Mouse (Mus musculus): Measurements from ENCODE around the gene Polr2m.
"Not testable (repeated sequence)": the region's sequence is repeated elsewhere in the genome, so short reads cannot be mapped to it uniquely, and the experiment has no call there.

Polr2m gene

DNA sequence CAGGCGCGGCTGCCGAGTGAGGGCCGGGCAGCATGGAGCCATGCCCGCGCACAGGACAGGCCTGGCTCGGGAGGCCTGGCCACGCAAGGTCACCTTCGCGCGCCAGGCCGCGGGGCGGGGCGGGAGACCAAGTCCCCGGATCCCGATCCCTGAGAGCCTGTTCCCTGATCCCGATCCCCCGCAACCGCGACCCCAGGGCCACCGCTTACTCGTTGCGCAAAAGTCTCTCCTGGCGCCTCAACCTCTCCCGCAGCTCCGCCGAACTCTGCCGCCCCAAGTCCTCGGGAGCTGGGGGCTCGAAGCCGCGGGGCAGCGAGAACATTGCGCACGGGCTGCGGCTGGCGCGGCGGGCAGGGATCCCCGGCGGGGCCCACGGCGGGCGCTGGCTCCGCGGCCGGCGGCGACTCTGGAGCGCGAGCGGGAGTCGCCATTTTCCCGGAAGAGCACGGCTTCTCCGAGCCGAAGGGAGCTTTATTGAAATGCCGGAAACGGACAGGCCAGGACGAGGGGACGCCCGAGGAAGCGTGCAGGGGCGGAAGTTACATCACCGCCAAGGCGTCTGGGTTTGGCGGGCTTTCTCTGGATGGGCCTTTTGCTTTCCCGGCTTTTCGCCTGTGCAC is at the start of gene Polr2m:
Gene Polr2m (minus strand): TSS at position 461 of the 620 bp plus-strand sequence.
- peak; percentile 92 for DNase-seq (ENCODE audit: extremely low read depth, insufficient read length, low spot score)

DNA sequence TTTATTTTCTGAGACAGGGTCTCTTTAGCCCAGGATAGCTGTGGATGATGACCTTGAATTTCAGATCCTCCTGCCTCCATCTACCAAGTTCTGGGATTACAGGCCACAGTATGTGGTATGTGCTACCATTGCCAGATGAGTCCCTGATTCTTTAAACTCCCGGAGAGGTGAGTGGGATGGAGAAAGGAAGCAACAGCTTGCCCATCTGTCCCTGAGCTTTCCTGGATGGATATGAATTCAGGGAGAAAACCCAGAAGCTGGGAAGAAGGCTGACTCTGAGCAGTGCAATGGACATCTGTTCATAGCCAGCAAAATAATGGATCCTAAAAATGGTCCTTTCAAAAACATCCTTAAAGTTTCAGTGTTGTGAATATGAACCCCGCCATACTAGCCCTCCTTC is 49.3 kb upstream of the Polr2m start:
- no peak for DNase-seq (ENCODE audit: extremely low read depth, insufficient read length, low spot score)

GRCm38 (mm10) chr9:71529960-71530359 is 44.2 kb upstream of the Polr2m start:
- DNase-seq (ENCODE audit: extremely low read depth, insufficient read length, low spot score): no peak

DNA sequence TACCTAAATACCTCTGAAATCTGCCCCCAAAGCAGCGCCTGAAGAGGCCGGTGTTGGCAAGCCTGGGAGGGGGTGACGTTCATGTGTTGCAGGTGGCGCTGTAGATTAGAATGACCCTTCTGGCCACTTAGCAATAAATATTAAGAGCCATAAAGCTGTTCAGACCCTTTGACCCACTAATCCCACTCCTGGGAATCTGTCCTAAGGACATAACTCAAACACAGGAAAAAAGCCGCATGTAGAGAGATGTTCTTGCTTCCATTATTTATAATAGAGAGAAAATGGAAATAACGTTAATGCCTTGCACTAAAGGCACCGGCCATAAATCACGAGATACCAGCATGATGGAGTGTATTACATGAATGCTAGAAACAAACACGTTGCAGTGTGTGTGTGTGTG is 41.7 kb upstream of the Polr2m start:
- DNase-seq (ENCODE audit: extremely low read depth, insufficient read length, low spot score): no peak

DNA sequence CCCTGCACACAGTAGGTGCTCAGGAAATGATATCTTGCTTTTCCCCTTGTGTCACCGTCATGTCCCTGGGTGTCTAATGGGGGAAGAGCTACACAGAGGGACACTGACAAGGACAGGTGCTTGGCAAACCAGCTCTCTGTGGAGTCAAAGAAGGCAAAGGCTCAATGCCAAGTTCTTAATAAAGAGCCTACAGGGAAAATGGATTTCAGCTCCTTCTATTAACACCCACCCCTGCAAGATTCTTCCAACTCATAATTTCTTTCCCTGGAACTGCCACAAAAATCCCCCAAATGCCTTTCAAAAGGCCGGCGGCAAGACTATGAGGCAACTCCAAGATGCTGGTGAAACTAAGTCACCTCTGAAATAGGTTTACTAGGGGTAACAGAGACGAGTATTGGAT is 38.2 kb upstream of the Polr2m start:
- no peak for DNase-seq (ENCODE audit: extremely low read depth, insufficient read length, low spot score)

DNA sequence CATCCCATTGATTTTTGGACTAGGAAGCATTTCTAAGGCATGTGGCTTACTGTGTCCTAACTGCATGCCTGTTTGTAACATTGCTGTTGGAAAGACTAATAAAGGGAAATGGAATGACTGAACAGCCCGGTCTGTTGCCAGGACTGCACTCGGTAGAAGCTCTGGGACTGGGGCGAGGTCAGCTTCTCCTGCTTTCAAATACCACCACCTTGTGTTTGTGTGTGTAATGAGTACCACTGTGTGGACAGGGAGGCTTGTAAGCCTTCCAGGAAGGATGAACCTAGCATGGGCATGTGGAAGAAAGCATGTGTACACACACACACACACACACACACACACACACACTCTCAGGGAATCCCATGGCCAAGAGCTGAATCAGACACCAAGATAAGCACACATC is 34.1 kb upstream of the Polr2m start:
- no peak for DNase-seq (ENCODE audit: extremely low read depth, insufficient read length, low spot score)

DNA sequence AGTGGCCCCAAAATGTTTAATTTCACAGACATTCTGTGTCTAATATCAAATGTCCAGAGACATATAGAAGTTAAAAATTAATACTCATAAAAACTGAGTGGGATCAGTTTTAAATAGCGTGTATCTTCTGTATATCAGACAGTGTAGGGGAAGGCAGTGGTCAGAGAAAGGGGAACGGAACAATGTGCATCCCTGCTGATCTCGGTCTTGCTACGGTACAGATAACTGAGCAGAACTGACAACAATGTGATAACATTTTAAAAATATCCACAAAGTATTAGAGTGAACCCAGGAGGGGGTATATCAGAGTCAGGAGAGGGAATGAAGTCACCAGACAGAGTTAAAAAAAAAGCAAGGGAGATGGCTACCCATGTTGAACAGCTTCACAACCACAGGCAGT is 31.8 kb upstream of the Polr2m start:
- no peak for DNase-seq (ENCODE audit: extremely low read depth, insufficient read length, low spot score)

GRCm38 (mm10) chr9:71515862-71516261 is 30.1 kb upstream of the Polr2m start:
- no peak for DNase-seq (ENCODE audit: extremely low read depth, insufficient read length, low spot score)

DNA sequence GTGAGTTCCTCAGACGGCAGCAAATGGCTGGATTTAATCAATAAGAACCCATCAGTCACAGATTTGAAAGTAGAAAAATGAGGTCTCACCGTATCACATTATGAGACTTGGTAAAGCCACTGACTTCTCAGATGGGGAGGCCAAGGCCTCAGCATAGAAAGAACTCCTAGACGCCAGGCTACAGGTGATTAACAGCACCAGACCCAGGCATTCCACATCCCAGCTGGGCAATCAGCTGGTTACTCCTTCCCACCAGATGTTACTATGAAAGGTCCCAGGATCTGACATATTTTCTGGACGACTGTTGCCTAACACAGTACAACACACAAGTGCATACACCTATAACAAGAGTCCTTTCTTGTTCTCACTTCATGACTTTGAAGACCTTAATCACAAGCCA is 27.8 kb upstream of the Polr2m start:
- no peak for DNase-seq (ENCODE audit: extremely low read depth, insufficient read length, low spot score)

GRCm38 (mm10) chr9:71512899-71513298 is 27.2 kb upstream of the Polr2m start:
- DNase-seq (ENCODE audit: extremely low read depth, insufficient read length, low spot score): no peak

GRCm38 (mm10) chr9:71498391-71499182 is 12.9 kb upstream of the Polr2m start:
- DNase-seq (ENCODE audit: extremely low read depth, insufficient read length, low spot score): peak; percentile 34

- DNase-seq (ENCODE audit: extremely low read depth, insufficient read length, low spot score): peak; percentile 67
Measured at GRCm38 (mm10) chr9:71496637-71497036, 10.9 kb upstream of the Polr2m start.

DNA sequence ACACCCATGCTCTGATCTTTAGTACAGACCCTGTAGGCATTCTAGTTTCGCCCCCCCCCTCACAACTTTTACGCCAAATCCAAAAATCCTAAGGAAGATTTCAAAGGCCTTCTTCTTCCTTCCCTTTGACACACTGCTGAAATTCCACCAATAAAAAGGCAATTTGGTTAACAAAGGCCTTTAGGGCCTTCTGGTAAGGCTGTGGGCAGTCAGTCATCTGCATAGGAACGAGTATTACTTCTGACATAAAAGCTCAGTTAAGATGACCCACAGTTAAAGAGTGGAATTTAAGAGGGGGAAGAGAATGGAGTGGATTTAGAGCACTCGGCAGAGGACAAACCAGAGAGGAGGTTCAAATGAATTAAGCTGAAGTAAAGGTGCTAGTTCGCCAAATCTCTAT is 8.0 kb upstream of the Polr2m start:
- DNase-seq (ENCODE audit: extremely low read depth, insufficient read length, low spot score): no peak

DNA sequence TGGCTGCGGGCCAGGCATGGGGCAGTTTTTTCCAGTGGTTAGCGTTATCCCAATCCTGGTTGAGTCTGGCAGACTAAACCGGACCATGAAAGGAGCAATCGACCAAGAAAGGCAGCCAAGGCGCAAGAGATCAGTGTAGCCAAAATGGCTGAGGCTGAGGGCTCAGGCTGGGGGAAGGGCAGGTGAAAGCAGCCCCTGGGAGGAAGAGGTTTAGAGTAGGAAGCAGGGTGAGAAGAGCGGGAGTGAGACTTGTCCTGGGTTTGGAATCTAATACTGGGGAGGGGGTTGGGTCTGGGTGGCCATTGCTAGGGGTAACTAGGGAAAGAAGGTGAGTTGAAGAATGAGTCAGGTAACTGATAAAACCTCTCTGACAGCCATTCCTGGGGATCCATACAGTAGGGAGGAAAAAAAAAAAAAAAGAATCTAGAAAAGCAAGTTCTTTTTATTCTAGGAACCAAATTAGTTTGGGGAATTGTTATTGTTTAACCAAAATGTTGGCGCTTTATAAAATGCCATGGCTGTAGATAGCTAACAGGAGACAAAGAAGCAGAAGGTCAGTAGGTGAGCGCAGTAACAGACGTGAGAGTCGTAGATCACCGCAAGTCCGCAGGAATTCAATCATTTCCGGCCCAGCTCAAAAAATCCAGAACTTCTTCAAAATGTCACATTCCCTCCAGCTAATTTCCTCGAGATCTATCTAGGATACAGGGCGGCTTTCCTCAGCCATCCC is 6.7 kb upstream of the Polr2m start:
- DNase-seq (ENCODE audit: extremely low read depth, insufficient read length, low spot score): no peak

GRCm38 (mm10) chr9:71490076-71490475 is 4.3 kb upstream of the Polr2m start:
- DNase-seq (ENCODE audit: extremely low read depth, insufficient read length, low spot score): no peak

GRCm38 (mm10) chr9:71486127-71486526 is 392 bp upstream of the Polr2m start:
- DNase-seq (ENCODE audit: extremely low read depth, insufficient read length, low spot score): no peak

GRCm38 (mm10) chr9:71484871-71485474 is 762 bp downstream of the Polr2m start:
- DNase-seq (ENCODE audit: extremely low read depth, insufficient read length, low spot score): no peak

DNA sequence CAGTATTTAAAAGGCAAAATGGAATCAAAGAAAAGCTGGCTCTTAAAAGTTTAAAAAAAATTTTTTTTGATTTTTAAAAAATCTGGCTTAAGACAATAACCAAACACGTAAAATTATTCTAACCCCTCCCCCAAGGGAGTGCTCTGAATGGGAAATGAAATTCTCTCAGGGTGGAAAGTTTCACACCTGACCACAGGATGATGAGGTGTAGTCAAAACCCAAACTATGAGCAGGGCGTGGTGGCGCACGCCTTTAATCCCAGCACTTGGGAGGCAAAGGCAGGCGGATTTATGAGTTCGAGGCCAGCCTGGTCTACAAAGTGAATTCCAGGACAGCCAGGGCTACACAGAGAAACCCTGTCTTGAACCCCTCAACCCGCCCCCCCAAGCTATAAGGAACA is 1.9 kb downstream of the Polr2m start:
- DNase-seq (ENCODE audit: extremely low read depth, insufficient read length, low spot score): not testable (repeated sequence)

GRCm38 (mm10) chr9:71480305-71480704 is 5.4 kb downstream of the Polr2m start:
- no peak for DNase-seq (ENCODE audit: extremely low read depth, insufficient read length, low spot score)

DNA sequence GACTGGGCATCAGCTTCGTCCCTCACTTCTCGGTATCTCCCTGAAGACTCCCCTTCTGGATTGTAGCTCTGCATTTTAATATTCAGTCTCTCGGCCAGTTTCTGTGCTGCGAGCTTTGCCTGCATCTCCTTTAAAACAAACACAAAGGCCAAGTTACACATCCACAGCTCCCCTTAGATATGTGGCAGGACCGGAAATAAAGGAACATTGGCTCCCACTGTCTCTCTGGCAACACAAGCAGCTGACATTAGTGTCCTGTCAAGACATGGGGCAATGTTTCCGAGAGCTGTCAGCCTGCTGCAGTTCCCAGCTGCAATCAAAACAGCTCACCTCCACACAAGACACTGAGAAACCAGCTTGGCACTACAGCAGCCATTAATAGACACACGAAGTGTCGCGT is 6.3 kb downstream of the Polr2m start:
- no peak for DNase-seq (ENCODE audit: extremely low read depth, insufficient read length, low spot score)

DNA sequence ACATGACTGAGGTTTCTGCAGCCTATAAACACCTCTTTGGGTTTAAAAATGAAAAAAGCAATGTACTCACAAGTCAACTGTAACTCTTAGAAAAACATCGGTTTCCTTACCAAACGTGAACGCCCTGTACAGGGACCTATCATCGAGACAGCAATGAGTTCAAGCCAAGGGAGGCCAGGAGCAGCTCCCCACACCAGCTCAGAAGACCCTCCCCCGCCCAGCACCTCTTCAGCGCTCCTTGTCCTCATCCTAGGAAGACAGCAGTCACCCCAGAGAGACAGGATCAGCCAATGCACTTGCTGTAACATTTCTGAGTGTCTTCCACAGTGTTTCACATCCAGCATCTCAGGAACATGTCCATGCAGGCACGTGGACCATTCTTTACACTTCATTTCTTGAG is 7.1 kb downstream of the Polr2m start:
- no peak for DNase-seq (ENCODE audit: extremely low read depth, insufficient read length, low spot score)
